Mouse (Mus musculus) hindlimb bud, embryonic 11.5 days (tissue): ENCODE measurements around the gene Gm5798.
"Not testable (repeated sequence)": the region's sequence is repeated elsewhere in the genome, so short reads cannot be mapped to it uniquely, and the experiment has no call there.

Experiments
- DNase-seq: peaks from one replicate; pipeline ENCODE4 v3.0.0-alpha.2; 2012; ENCODE audit warnings: low read depth, low spot score; ENCODE audit errors: extremely low spot score

Gene Gm5798

GRCm38 (mm10) chr14:41348309-41348708 is at the start of gene Gm5798:
Gm5798 (plus strand) TSS chr14:41348609.
- DNase-seq = not testable (repeated sequence)

DNA sequence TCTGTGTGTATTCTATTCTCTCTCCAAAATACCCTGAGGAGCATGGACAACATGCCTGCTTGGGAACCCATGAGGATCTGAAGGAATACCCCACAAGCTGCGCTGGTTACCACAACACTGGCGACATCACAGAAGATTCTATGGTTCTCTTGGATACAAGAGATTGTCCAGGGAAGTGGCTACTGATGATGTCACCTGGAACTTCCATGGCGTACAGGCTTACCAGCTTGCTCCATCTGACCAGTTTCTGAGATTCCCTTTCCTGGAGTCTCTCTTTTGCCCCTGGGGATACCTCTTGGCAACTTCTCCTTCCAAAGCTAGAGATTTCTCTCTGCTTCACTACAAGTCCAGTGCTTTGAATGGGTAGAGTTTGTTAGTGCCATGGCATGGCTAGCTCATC is 37.9 kb downstream of the Gm5798 start, which contains the start of gene Gm7945:
TSS of gene Gm7945 (minus strand) at position 101 of the 400 bp plus-strand sequence.
- not testable (repeated sequence) for DNase-seq
